Mouse (Mus musculus) kidney, postnatal 0 days (tissue): ENCODE results near the gene Tead2. TPM values are rescaled to one million over a fixed set of nuclear protein-coding genes. Genes with fewer than 3 reads are reported as not detected.

Experiments
- ATAC-seq: fragments of 200-750 bp; cut with Nextera tagmentation; replicated peaks from 2 replicates; pipeline ENCODE4 v1.8.0; 2017; ENCODE audit warnings: low read depth, moderate number of reproducible peaks, moderate TSS enrichment, moderate library complexity; ENCODE audit not compliant: low FRiP score
- DNase-seq: peaks from one replicate; pipeline ENCODE4 v3.0.0-alpha.2; 2016; ENCODE audit warnings: low spot score
- H3K27ac ChIP-seq: fragments of 300-500 bp; sonication (generic); 2 replicates; pipeline ENCODE4 v1.5.1; 2014; ENCODE audit warnings: mild to moderate bottlenecking
- H3K27me3 ChIP-seq: fragments of 300-500 bp; sonication (generic); 2 replicates; pipeline ENCODE4 v1.6.1; 2014; ENCODE audit warnings: low read length, mixed read lengths; ENCODE audit not compliant: insufficient read depth
- H3K36me3 ChIP-seq: fragments of 300-500 bp; sonication (generic); 2 replicates; pipeline ENCODE4 v1.6.1; 2014; ENCODE audit warnings: low read length, mixed read lengths; ENCODE audit not compliant: insufficient read depth
- H3K4me1 ChIP-seq: fragments of 300-500 bp; sonication (generic); replicated peaks from 2 replicates; pipeline ENCODE4 v1.6.1; 2014; ENCODE audit warnings: antibody characterized with exemption, low read length, mixed read lengths; ENCODE audit not compliant: insufficient read depth
- H3K4me2 ChIP-seq: fragments of 300-500 bp; sonication (generic); 2 replicates; pipeline ENCODE4 v1.6.1; 2014; ENCODE audit warnings: mild to moderate bottlenecking, low read length, moderate library complexity, mixed read lengths
- H3K4me3 ChIP-seq: fragments of 300-500 bp; sonication (generic); replicated peaks from 2 replicates; pipeline ENCODE4 v1.5.1; 2014; ENCODE audit warnings: low read depth, low read length
- H3K9ac ChIP-seq: fragments of 300-500 bp; sonication (generic); 2 replicates; pipeline ENCODE4 v1.6.1; 2014; ENCODE audit warnings: low read depth, low read length
- H3K9me3 ChIP-seq: fragments of 300-500 bp; sonication (generic); replicated peaks from 2 replicates; pipeline ENCODE4 v1.6.1; 2016; ENCODE audit warnings: low read length, inconsistent platforms, mixed read lengths
- CTCF ChIP-seq: IDR thresholded peaks from 2 replicates; pipeline ENCODE4 v1.5.1; 2016; ENCODE audit warnings: antibody characterized with exemption, low read depth, mild to moderate bottlenecking, moderate library complexity
- WGBS: fragments of 180-500 bp; shearing (Covaris S2); extraction: QIAGEN DNeasy Blood & Tissue Kit; methylation state at CpG from one replicate; pipeline ENCODE4 v1.1.7; 2014; 5-methylcytosine and 5-hydroxymethylcytosine counted together
- microRNA-seq: library from miRNA; unstranded; fragments of <30 nt; microRNA quantifications from one replicate; pipeline ENCODE4, GENCODE M21; 2016
- polyA plus RNA-seq: library from polyadenylated mRNA; unstranded; fragments of >200 nt; fragmentation: Nextera tagmentation; extraction: Ambion mirVana; gene quantifications from 2 replicates; pipeline ENCODE4 v1.2.1, GENCODE M21; 2015

Tead2 gene
- polyA plus RNA-seq, 1 experiment from 2014 or later: 94.3 TPM

DNA sequence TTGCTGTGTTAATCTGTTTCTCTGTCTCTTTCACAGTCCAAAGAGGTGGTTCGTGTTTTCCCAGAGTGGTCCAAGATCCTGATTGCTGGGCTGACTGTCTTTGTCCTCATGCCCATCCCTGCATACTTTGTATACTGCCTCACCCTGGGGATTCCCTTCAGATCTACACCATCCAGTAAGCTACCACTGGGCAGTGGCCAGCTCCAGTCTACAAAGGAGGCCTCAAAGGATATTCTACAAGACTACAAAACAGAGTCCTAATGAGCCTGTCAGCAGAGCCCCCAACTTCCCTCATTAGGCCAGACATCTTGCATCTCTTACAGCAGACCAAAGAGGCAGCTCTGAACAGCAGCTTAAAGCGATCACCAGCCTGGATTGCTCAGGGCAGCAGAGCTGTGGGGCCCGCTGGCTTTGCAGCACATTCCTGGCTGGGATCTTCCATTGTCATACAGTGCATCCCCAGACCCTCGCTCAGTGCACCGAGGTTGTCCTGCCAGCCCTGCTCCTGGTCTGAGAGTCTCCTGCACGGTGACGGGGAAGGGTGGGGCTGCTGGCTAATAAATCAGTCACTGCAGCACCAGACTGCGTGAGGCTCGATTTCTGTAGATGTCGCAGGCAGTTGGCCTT, 57.3 kb downstream of the Tead2 start:
- DNase-seq: no peak
- Histone ChIP-seq H3K4me2 (no peak overlapping the region), H3K27ac (no peak overlapping the region), H3K36me3 (no peaks in the 10 kb centered on the region), H3K9ac (no peak overlapping the region), H3K4me1 (no peaks in the 10 kb centered on the region), H3K4me3 (no peak overlapping the region), H3K27me3 (no peaks in the 10 kb centered on the region), H3K9me3 (no peaks in the 10 kb centered on the region)
- ATAC-seq: no peak
- WGBS: 30% methylated on average over 10 of the region's 10 CpGs
- TF ChIP-seq CTCF: no peak

DNA sequence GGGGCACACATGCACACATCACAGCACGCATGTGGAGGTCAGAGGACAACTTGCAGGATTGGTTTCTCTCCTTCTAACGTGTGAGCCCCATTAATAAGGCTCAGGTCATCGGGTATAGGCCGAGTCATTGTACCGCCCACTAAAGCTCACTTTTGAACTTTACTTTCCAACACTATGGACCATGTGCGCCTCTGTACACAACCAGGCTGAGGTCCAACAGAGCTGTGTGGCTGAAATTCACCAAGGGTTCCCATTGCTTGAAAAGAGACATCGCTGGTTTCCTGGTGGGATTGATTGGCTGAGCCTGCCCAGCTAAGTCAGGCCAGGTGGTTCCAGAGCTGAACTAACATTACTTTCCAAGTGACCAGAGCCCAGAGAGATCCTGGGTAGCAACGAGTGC, 58.1 kb downstream of the Tead2 start:
- H3K4me3 ChIP-seq: no peak overlapping the region
- H3K4me1 ChIP-seq: no peaks in the 10 kb centered on the region
- no peaks in the 10 kb centered on the region for H3K9me3 ChIP-seq
- TF ChIP-seq CTCF: no peak
- ATAC-seq (no peak), DNase-seq (no peak)
- 87% methylated on average over 8 of the region's 8 CpGs for WGBS
- no peak overlapping the region for H3K27ac ChIP-seq
- H3K9ac ChIP-seq: no peak overlapping the region
- no peaks in the 10 kb centered on the region for H3K27me3 ChIP-seq
- no peaks in the 10 kb centered on the region for H3K36me3 ChIP-seq
- H3K4me2 ChIP-seq: no peak overlapping the region

DNA sequence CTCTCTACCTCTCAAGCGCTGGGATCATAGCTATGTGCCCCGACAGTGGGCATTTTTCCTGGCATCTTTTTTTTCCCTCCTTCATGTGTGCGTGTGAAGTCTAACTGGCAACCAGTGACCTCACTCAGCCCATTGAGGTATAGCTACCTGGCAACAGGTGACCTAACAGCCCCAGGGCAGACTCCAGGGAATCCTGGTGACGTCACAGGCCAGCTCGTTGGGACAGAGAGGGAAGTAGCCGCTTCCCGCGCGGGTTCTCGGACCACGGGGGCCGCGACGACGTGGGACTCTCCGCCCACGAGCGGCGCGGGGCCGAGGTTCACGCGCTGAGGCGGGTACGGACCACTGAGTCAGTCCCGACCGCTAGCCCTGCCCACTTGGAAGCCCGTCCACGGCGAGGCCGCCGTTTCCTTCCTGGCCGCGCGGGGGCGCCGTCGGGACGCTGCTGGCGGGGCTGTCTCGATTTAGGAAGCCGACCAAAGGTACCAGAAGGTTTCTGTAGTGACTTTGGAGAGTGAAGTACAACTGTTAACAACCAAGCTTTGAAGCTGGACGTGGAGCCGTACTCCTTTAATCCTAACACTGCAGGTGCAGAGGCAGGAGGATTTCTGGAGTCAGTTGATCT, 61.7 kb downstream of the Tead2 start, which contains the start of gene Slc6a21:
TSS of gene Slc6a21 (plus strand) at position 378 of the 625 bp plus-strand sequence.
- H3K27ac ChIP-seq: no peak within 1 kb of the TSS
- no peaks in the 10 kb centered on the region for H3K27me3 ChIP-seq
- H3K4me3 ChIP-seq: peak within 1 kb of the TSS; percentile 30
- DNase-seq: peak; percentile 55
- H3K9ac ChIP-seq: no peak within 1 kb of the TSS
- H3K36me3 ChIP-seq: no peaks in the 10 kb centered on the region
- TF ChIP-seq CTCF: peak; percentile 80
- peak within 1 kb of the TSS; percentile 58 for H3K4me2 ChIP-seq
- 7% methylated on average over 44 of the region's 44 CpGs for WGBS
- peak; percentile 80 for ATAC-seq
- H3K4me1 ChIP-seq: no peaks in the 10 kb centered on the region
- no peaks in the 10 kb centered on the region for H3K9me3 ChIP-seq

Small RNA genes lying within 50 kb of the gene (microRNA-seq; reads per million reads assigned to microRNA genes)
- not detected for gene Mir7055

Other genes with a start within 250 kb of the Tead2 start
- gene Cpt1c, start 240.9 kb upstream of the Tead2 start, polyA plus RNA-seq: 13.2 and 13.7 TPM in 2 replicates
- gene Prmt1, start 229.2 kb upstream of the Tead2 start, polyA plus RNA-seq: 414 and 449 TPM in 2 replicates
- gene Irf3, start 218.1 kb upstream of the Tead2 start, polyA plus RNA-seq: 73.6 and 76.0 TPM in 2 replicates
- 42.8 and 43.4 TPM in 2 replicates for gene Bcl2l12, start 217.0 kb upstream of the Tead2 start, polyA plus RNA-seq
- 25.6 and 27.3 TPM in 2 replicates for gene Scaf1, start 199.4 kb upstream of the Tead2 start, polyA plus RNA-seq
- gene Rras, start 197.8 kb upstream of the Tead2 start, polyA plus RNA-seq: 47.6 and 53.0 TPM in 2 replicates
- gene Prr12, start 162.9 kb upstream of the Tead2 start, polyA plus RNA-seq: 5.8 and 6.1 TPM in 2 replicates
- gene Nosip, start 153.3 kb upstream of the Tead2 start, polyA plus RNA-seq: 65.0 and 65.3 TPM in 2 replicates
- gene Prrg2, start 153.1 kb upstream of the Tead2 start, polyA plus RNA-seq: 44.3 and 45.1 TPM in 2 replicates
- gene Rcn3, start 123.5 kb upstream of the Tead2 start, polyA plus RNA-seq: 215 and 228 TPM in 2 replicates
- gene Fcgrt, start 111.9 kb upstream of the Tead2 start, polyA plus RNA-seq: 134 and 145 TPM in 2 replicates
- gene Rps11, start 91.3 kb upstream of the Tead2 start, polyA plus RNA-seq: 1,486 and 1,553 TPM in 2 replicates
- gene Rpl13a, start 87.0 kb upstream of the Tead2 start, polyA plus RNA-seq: 1,804 and 1,959 TPM in 2 replicates
- gene Gm45713, start 79.5 kb upstream of the Tead2 start, polyA plus RNA-seq: 0.83 and 1.3 TPM in 2 replicates
- gene Flt3l, start 79.3 kb upstream of the Tead2 start, polyA plus RNA-seq: 2.2 and 2.4 TPM in 2 replicates
- gene Pih1d1, start 61.5 kb upstream of the Tead2 start, polyA plus RNA-seq: 81.3 and 88.6 TPM in 2 replicates
- 55.4 and 62.7 TPM in 2 replicates for gene Aldh16a1, start 61.2 kb upstream of the Tead2 start, polyA plus RNA-seq
- 0.17 TPM in 2 replicates for gene Slc17a7, start 51.8 kb upstream of the Tead2 start, polyA plus RNA-seq
- not detected in 2 replicates for gene Gfy, start 36.2 kb upstream of the Tead2 start, polyA plus RNA-seq
- gene Pth2, start 34.8 kb upstream of the Tead2 start, polyA plus RNA-seq: not detected in 2 replicates
- 0.36 and 0.43 TPM in 2 replicates for gene Ccdc155, start 10.9 kb upstream of the Tead2 start, polyA plus RNA-seq
- 0.47 and 1.3 TPM in 2 replicates for gene Dkkl1, start 3.6 kb upstream of the Tead2 start, polyA plus RNA-seq
- 2.1 and 2.6 TPM in 2 replicates for gene Cd37, start 23.4 kb downstream of the Tead2 start, polyA plus RNA-seq
- gene Slc6a16, start 25.3 kb downstream of the Tead2 start, polyA plus RNA-seq: 0.18 and 0.45 TPM in 2 replicates
- gene Slc6a21, start 61.8 kb downstream of the Tead2 start, polyA plus RNA-seq: not detected in 2 replicates
- gene Trpm4, start 118.0 kb downstream of the Tead2 start, polyA plus RNA-seq: 14.4 and 15.9 TPM in 2 replicates
- gene Hrc, start 119.5 kb downstream of the Tead2 start, polyA plus RNA-seq: 0.75 and 1.1 TPM in 2 replicates
- 4.3 and 5.4 TPM in 2 replicates for gene Ppfia3, start 151.3 kb downstream of the Tead2 start, polyA plus RNA-seq
- gene Lin7b, start 154.8 kb downstream of the Tead2 start, polyA plus RNA-seq: 1.2 and 1.6 TPM in 2 replicates
- gene Snrnp70, start 180.0 kb downstream of the Tead2 start, polyA plus RNA-seq: 148 and 163 TPM in 2 replicates
- gene Kcna7, start 189.9 kb downstream of the Tead2 start, polyA plus RNA-seq: 0.05 and 0.06 TPM in 2 replicates
- 1.5 and 1.6 TPM in 2 replicates for gene Ntf5, start 197.9 kb downstream of the Tead2 start, polyA plus RNA-seq
- gene Lhb, start 205.1 kb downstream of the Tead2 start, polyA plus RNA-seq: not detected in 2 replicates
- gene Gys1, start 219.1 kb downstream of the Tead2 start, polyA plus RNA-seq: 26.0 and 26.9 TPM in 2 replicates
- 94.6 and 98.9 TPM in 2 replicates for gene Ruvbl2, start 222.3 kb downstream of the Tead2 start, polyA plus RNA-seq
- gene Ftl1, start 244.1 kb downstream of the Tead2 start, polyA plus RNA-seq: 6,674 and 7,026 TPM in 2 replicates